Mouse (Mus musculus): ENCODE data around the gene Tuba1c. TPM values are rescaled to one million over a fixed set of nuclear protein-coding genes. Genes with fewer than 3 reads are reported as not detected.

The Tuba1c gene
- total and polyA plus RNA-seq, 3 experiments, result 129 to 163 TPM; not detected in 1

GRCm38 (mm10) chr15:99039996-99040919, 10.6 kb downstream of the Tuba1c start:
- Histone ChIP-seq H3K9ac (ENCODE audit: control insufficient read depth, low read depth, low read length, poor library complexity, severe bottlenecking) (no peak overlapping the region), H3K27me3 (ENCODE audit: control insufficient read depth in 1 of 2, insufficient read depth in 2 of 2, low read length in 2 of 2) (no peaks in the 10 kb centered on the region), H3K36me3 (ENCODE audit: control insufficient read depth in 1 of 2, insufficient read depth in 2 of 2, low read length in 2 of 2) (peaks cover 9 to 12% of the 10 kb centered on the region in 2 experiments), H3K4me3 (ENCODE audit: control insufficient read depth in 1 of 2, insufficient read depth in 1 of 2, low read depth in 2 of 2, low read length in 2 of 2) (no peak overlapping the region), H3K27ac (ENCODE audit: control insufficient read depth, low read depth, low read length) (no peak overlapping the region; the same call in 1 of the 2 replicates), H3K4me1 (ENCODE audit: control insufficient read depth in 1 of 2, insufficient read depth in 2 of 2, low read length in 2 of 2) (peaks cover 4 to 15% of the 10 kb centered on the region in 2 experiments; a peak in 3 of 4 replicates), H3K9me3 (replicated peaks; ENCODE audit: insufficient read depth, low read length) (no peaks in the 10 kb centered on the region), H3K79me2 (ENCODE audit: control insufficient read depth, insufficient read depth, low read length, poor library complexity) (no peaks in the 10 kb centered on the region; the same call in 1 of the 2 replicates)
- DNase-seq (ENCODE audit: low read depth, low spot score), result peak; percentile 73
- TF ChIP-seq BHLHE40 (IDR thresholded peaks at IDR 0.05; ENCODE audit: borderline replicate concordance, low read depth, low read length), result peak; percentile 85
- TF ChIP-seq EP300 (IDR thresholded peaks at IDR 0.05; ENCODE audit: low read depth in 1 of 2, low read length in 2 of 2), result peak; percentile 50 to 58; a peak in 3 of 4 replicates
- peak; percentile 96 for TF ChIP-seq MYC (IDR thresholded peaks at IDR 0.05; ENCODE audit: low read depth, low read length)
- peak; percentile 95 for TF ChIP-seq MAX (IDR thresholded peaks at IDR 0.05; ENCODE audit: low read length)
- TF ChIP-seq CTCF (IDR thresholded peaks at IDR 0.05 in 2 of 3, conservative IDR thresholded peaks at IDR 0.05 in 1 of 3; ENCODE audit: control insufficient read depth in 1 of 3, insufficient read depth in 1 of 3, low read depth in 2 of 3, low read length in 3 of 3, poor library complexity in 1 of 3, severe bottlenecking in 1 of 3), result peak; percentile 55 to 80 (median 72)
- TF ChIP-seq POLR2AphosphoS2 (IDR thresholded peaks at IDR 0.05; ENCODE audit: low read length), result no peak
- TF ChIP-seq SIN3A (IDR thresholded peaks at IDR 0.05; ENCODE audit: low read length), result peak; percentile 89
- TF ChIP-seq ELF1 (IDR thresholded peaks at IDR 0.05; ENCODE audit: low read depth, low read length), result no peak
- no peak for TF ChIP-seq CHD1 (IDR thresholded peaks at IDR 0.05; ENCODE audit: low read depth, low read length)
- TF ChIP-seq JUND (IDR thresholded peaks at IDR 0.05; ENCODE audit: low read depth, low read length), result no peak
- no peak for TF ChIP-seq ZKSCAN1 (IDR thresholded peaks at IDR 0.05; ENCODE audit: low read depth, low read length)
- no peak for TF ChIP-seq UBTF (IDR thresholded peaks at IDR 0.05; ENCODE audit: borderline replicate concordance, insufficient read depth, low read depth, low read length)
- no peak for TF ChIP-seq MYB (IDR thresholded peaks at IDR 0.05; ENCODE audit: low read depth, low read length)
- no peak for TF ChIP-seq TAL1 (IDR thresholded peaks at IDR 0.05; ENCODE audit: low read length)
- no peak; the same call in 1 of the 2 replicates for TF ChIP-seq MAZ (IDR thresholded peaks at IDR 0.05; ENCODE audit: low read depth, low read length)
- TF ChIP-seq USF1 (IDR thresholded peaks at IDR 0.05; ENCODE audit: low read depth, low read length), result peak; percentile 78
- TF ChIP-seq HCFC1 (IDR thresholded peaks at IDR 0.05; ENCODE audit: low read depth, low read length), result peak; percentile 57
- no peak for TF ChIP-seq E2F4 (IDR thresholded peaks at IDR 0.05; ENCODE audit: borderline replicate concordance, low read depth, low read length)
- peak; percentile 67; the same call in 1 of the 2 replicates for TF ChIP-seq RCOR1 (IDR thresholded peaks at IDR 0.05; ENCODE audit: low read depth, low read length)
- TF ChIP-seq MXI1 (IDR thresholded peaks at IDR 0.05; ENCODE audit: low read depth, low read length), result peak; percentile 91
- no peak; the same call in 1 of the 2 replicates for TF ChIP-seq MAFK (IDR thresholded peaks at IDR 0.05; ENCODE audit: borderline replicate concordance, low read depth, low read length)
- TF ChIP-seq GABPA (IDR thresholded peaks at IDR 0.05; ENCODE audit: low read depth, low read length), result no peak
- TF ChIP-seq NRF1 (IDR thresholded peaks at IDR 0.05; ENCODE audit: insufficient read depth, low read depth, low read length, poor library complexity, severe bottlenecking), result no peak
- peak; percentile 48 for TF ChIP-seq TCF12 (IDR thresholded peaks at IDR 0.05; ENCODE audit: low read depth, low read length)
- TF ChIP-seq ZC3H11A (IDR thresholded peaks at IDR 0.05; ENCODE audit: low read depth, low read length), result no peak
- no peak for TF ChIP-seq ZMIZ1 (IDR thresholded peaks at IDR 0.05; ENCODE audit: low read depth, low read length)
- no peak for TF ChIP-seq KAT2A (conservative IDR thresholded peaks at IDR 0.05; ENCODE audit: low read depth, low read length)
- no peak for TF ChIP-seq USF2 (IDR thresholded peaks at IDR 0.05; ENCODE audit: borderline replicate concordance in 1 of 2, insufficient read depth in 1 of 2, low read depth in 1 of 2, low read length in 2 of 2)
- TF ChIP-seq POLR2AphosphoS5 (IDR thresholded peaks at IDR 0.05; ENCODE audit: borderline replicate concordance, low read depth, low read length), result no peak
- peak; percentile 21 for TF ChIP-seq RAD21 (IDR thresholded peaks at IDR 0.05; ENCODE audit: low read depth, low read length)
- no peak for TF ChIP-seq MEF2A (IDR thresholded peaks at IDR 0.05; ENCODE audit: extremely low read depth, insufficient replicate concordance, low read depth, low read length, poor library complexity, severe bottlenecking)
- peak; percentile 37 for TF ChIP-seq SMC3 (IDR thresholded peaks at IDR 0.05; ENCODE audit: low read depth, low read length)
- TF ChIP-seq NELFE (IDR thresholded peaks at IDR 0.05; ENCODE audit: low read depth, low read length), result no peak
- no peak for TF ChIP-seq CHD2 (IDR thresholded peaks at IDR 0.05; ENCODE audit: low read length)
- peak; percentile 76 for TF ChIP-seq GATA1 (IDR thresholded peaks at IDR 0.05; ENCODE audit: low read depth, low read length)
